Mouse (Mus musculus) CH12.LX (cell line): Measurements from ENCODE around the gene Ankrd2. TPM values are rescaled to one million over a fixed set of nuclear protein-coding genes. Genes with fewer than 3 reads are reported as not detected.

Experiments
- DNase-seq: peaks from one replicate; pipeline ENCODE4 v3.0.0-alpha.2; 2013; ENCODE audit errors: extremely low read depth
- H3K27ac ChIP-seq: 2 replicates; pipeline ENCODE4 v1.5.1; 2012; ENCODE audit warnings: low read depth, mild to moderate bottlenecking, control low read depth, moderate library complexity; ENCODE audit not compliant: insufficient read depth
- H3K27me3 ChIP-seq: replicated peaks from 2 replicates; pipeline ENCODE3; 2012; ENCODE audit warnings: inconsistent platforms
- H3K36me3 ChIP-seq, 2 experiments: replicated peaks in 1 of 2; 2 replicates each; pipeline versions ENCODE3 to v1.6.1; 2012; ENCODE audit warnings: inconsistent platforms in 1 of 2, low read length in 1 of 2, mild to moderate bottlenecking in 1 of 2, mixed read lengths in 1 of 2, moderate library complexity in 1 of 2; ENCODE audit not compliant: control insufficient read depth in 1 of 2, insufficient read depth in 1 of 2
- H3K4me1 ChIP-seq, 2 experiments: 2 replicates each; pipeline ENCODE4 v1.6.1; 2012; ENCODE audit warnings: inconsistent platforms in 1 of 2, moderate library complexity in 1 of 2; ENCODE audit not compliant: insufficient read depth in 2 of 2, control insufficient read depth in 1 of 2
- H3K4me2 ChIP-seq: 2 replicates; pipeline ENCODE4 v1.6.1; 2012; ENCODE audit warnings: low read depth, mild to moderate bottlenecking, control low read depth; ENCODE audit not compliant: poor library complexity, insufficient read depth, severe bottlenecking
- H3K4me3 ChIP-seq, 3 experiments: fragments of 150-350 bp in 1 of 3; sonication (generic) in 1 of 3; replicated peaks in 1 of 3; 2 replicates each; pipeline versions ENCODE3 to v1.5.1; 2011 to 2012; ENCODE audit warnings: low read depth in 2 of 3, low read length in 2 of 3, mild to moderate bottlenecking in 2 of 3, moderate library complexity in 2 of 3, control low read depth in 1 of 3, improper control_type of control experiment in 1 of 3, inconsistent platforms in 1 of 3, mixed read lengths in 1 of 3; ENCODE audit not compliant: poor library complexity in 1 of 3
- H3K79me2 ChIP-seq: replicated peaks from 2 replicates; pipeline ENCODE4 v1.6.1; 2012; ENCODE audit warnings: mild to moderate bottlenecking, moderate library complexity; ENCODE audit not compliant: control insufficient read depth, poor library complexity, insufficient read depth, severe bottlenecking; ENCODE audit errors: extremely low read depth
- H3K9ac ChIP-seq: 2 replicates; pipeline ENCODE4 v1.6.1; 2012; ENCODE audit warnings: low read depth, mild to moderate bottlenecking, control low read depth, moderate library complexity; ENCODE audit not compliant: insufficient read depth
- H3K9me3 ChIP-seq: replicated peaks from 2 replicates; pipeline ENCODE3; 2012; ENCODE audit warnings: low read length, inconsistent platforms, mixed read lengths
- CHD1 ChIP-seq: IDR thresholded peaks from 2 replicates; pipeline ENCODE4 v1.6.1; 2012; ENCODE audit warnings: low read depth, low read length, improper control_type of control experiment, inconsistent platforms
- CHD2 ChIP-seq: IDR thresholded peaks from 2 replicates; pipeline ENCODE4 v1.6.1; 2011; ENCODE audit warnings: low read length, improper control_type of control experiment
- E2F4 ChIP-seq: IDR thresholded peaks from 2 replicates; pipeline ENCODE4 v1.6.1; 2011; ENCODE audit warnings: low read depth, low read length, improper control_type of control experiment; ENCODE audit not compliant: insufficient replicate concordance
- ELF1 ChIP-seq: IDR thresholded peaks from 2 replicates; pipeline ENCODE4 v1.6.1; 2014; ENCODE audit warnings: low read depth, mild to moderate bottlenecking, inconsistent platforms, low read length, improper control_type of control experiment
- ETS1 ChIP-seq: conservative IDR thresholded peaks from 2 replicates; pipeline ENCODE4 v1.6.1; 2012; ENCODE audit warnings: low read depth, mild to moderate bottlenecking, inconsistent platforms, low read length, improper control_type of control experiment, moderate library complexity
- GABPA ChIP-seq: IDR thresholded peaks from 2 replicates; pipeline ENCODE4 v1.6.1; 2012; ENCODE audit warnings: low read depth, low read length, improper control_type of control experiment, inconsistent platforms; ENCODE audit not compliant: insufficient replicate concordance
- HCFC1 ChIP-seq: IDR thresholded peaks from 2 replicates; pipeline ENCODE4 v1.6.1; 2012; ENCODE audit warnings: low read depth, mild to moderate bottlenecking, inconsistent platforms, low read length, improper control_type of control experiment
- JUN ChIP-seq: IDR thresholded peaks from 2 replicates; pipeline ENCODE4 v1.6.1; 2011; ENCODE audit warnings: low read depth, mild to moderate bottlenecking, low read length, improper control_type of control experiment, moderate library complexity; ENCODE audit not compliant: insufficient read depth
- MAX ChIP-seq: IDR thresholded peaks from 2 replicates; pipeline ENCODE4 v1.6.1; 2011; ENCODE audit warnings: low read length, improper control_type of control experiment
- MXI1 ChIP-seq: IDR thresholded peaks from 2 replicates; pipeline ENCODE4 v1.6.1; 2011; ENCODE audit warnings: mild to moderate bottlenecking, low read depth, low read length, improper control_type of control experiment
- MYC ChIP-seq: IDR thresholded peaks from 2 replicates; pipeline ENCODE4 v1.6.1; 2011; ENCODE audit warnings: low read depth, mild to moderate bottlenecking, improper control_type of control experiment, low read length
- NELFE ChIP-seq: IDR thresholded peaks from 2 replicates; pipeline ENCODE4 v1.6.1; 2011; ENCODE audit warnings: low read depth, low read length, improper control_type of control experiment
- PAX5 ChIP-seq: IDR thresholded peaks from 2 replicates; pipeline ENCODE4 v1.6.1; 2012; ENCODE audit warnings: low read length, inconsistent platforms, mixed read lengths
- POLR2A ChIP-seq: IDR thresholded peaks from 2 replicates; pipeline ENCODE4 v1.6.1; 2011; ENCODE audit warnings: low read depth, mild to moderate bottlenecking, improper control_type of control experiment, low read length
- POLR2AphosphoS2 ChIP-seq: IDR thresholded peaks from 2 replicates; pipeline ENCODE4 v1.6.1; 2011; ENCODE audit warnings: low read depth, low read length, improper control_type of control experiment
- SIN3A ChIP-seq: IDR thresholded peaks from 2 replicates; pipeline ENCODE4 v1.6.1; 2012; ENCODE audit warnings: low read length, improper control_type of control experiment, inconsistent platforms
- TBP ChIP-seq: conservative IDR thresholded peaks from 2 replicates; pipeline ENCODE4 v1.6.1; 2011; ENCODE audit warnings: low read depth, low read length, improper control_type of control experiment
- UBTF ChIP-seq: IDR thresholded peaks from 2 replicates; pipeline ENCODE4 v1.6.1; 2012; ENCODE audit warnings: low read depth, mild to moderate bottlenecking, inconsistent platforms, low read length, improper control_type of control experiment, moderate library complexity
- USF1 ChIP-seq: IDR thresholded peaks from 2 replicates; pipeline ENCODE4 v1.6.1; 2014; ENCODE audit warnings: low read depth, mild to moderate bottlenecking, inconsistent platforms, low read length, improper control_type of control experiment
- ZC3H11A ChIP-seq: IDR thresholded peaks from 2 replicates; pipeline ENCODE4 v1.6.1; 2012; ENCODE audit warnings: low read depth, mild to moderate bottlenecking, inconsistent platforms, low read length, improper control_type of control experiment
- ZKSCAN1 ChIP-seq: IDR thresholded peaks from 2 replicates; pipeline ENCODE4 v1.6.1; 2012; ENCODE audit warnings: low read depth, inconsistent platforms, low read length, improper control_type of control experiment, borderline replicate concordance
- ZNF384 ChIP-seq: IDR thresholded peaks from 2 replicates; pipeline ENCODE4 v1.6.1; 2012; ENCODE audit warnings: low read depth, low read length, improper control_type of control experiment, inconsistent platforms
- dilution Hi-C: fragments of 300-500 bp; cut with MboI; formaldehyde crosslinking; loops from 2 replicates; pipeline ENCODE4 v1.14.3; 2020; ENCODE audit warnings: low sequenced_read_pairs; ENCODE audit not compliant: extremely low pct_unique_long_range_greater_than_20kb, extremely low pct_ligation_motif_present
- in situ Hi-C: fragments of 300-500 bp; cut with MboI; formaldehyde crosslinking; loops from 3 replicates; pipeline ENCODE4 v1.14.3; 2019; ENCODE audit warnings: low sequenced_read_pairs, low pct_ligation_motif_present, low pct_unique_long_range_greater_than_20kb, mixed read lengths
- polyA plus RNA-seq: library from polyadenylated mRNA; unstranded; fragments of >175 nt; gene quantifications from 2 replicates; pipeline ENCODE4 v1.2.1, GENCODE M21; 2012; ENCODE audit warnings: low read depth; ENCODE audit not compliant: insufficient read length
- total RNA-seq, 2 experiments: library from RNA; depleted of rRNA; stranded (reverse); fragments of 300-350 nt in 1 of 2; fragments of >200 nt in 1 of 2; gene quantifications; 2 replicates each; pipeline ENCODE4 v1.2.3; 2012 to 2014

The Ankrd2 gene
- total and polyA plus RNA-seq, 3 experiments, result not detected

DNA sequence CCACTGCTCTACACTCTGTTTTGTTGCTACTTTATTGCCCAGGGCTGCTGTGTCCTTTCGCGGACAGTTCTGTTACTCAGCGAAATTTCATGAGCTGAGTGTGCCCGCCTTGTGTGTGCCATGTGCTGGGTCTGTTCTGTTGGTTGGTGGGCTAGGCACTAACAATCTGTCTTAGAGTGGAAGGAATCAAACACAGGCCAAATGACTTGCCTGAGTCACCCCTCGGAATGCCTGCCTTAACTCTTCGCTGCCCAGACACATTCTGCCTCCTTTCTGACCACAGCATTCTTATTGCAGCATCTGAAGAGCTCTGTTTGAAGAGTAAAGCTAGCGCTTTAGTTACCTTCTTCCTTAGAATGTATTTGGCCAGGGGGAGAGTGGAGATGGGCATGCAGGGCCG is 29.2 kb upstream of the Ankrd2 start:
- dilution Hi-C loops, result no loop called here
- H3K4me3 ChIP-seq, result no peak overlapping the region
- H3K9ac ChIP-seq, result no peak overlapping the region
- TF ChIP-seq ELF1 (no peak), TBP (no peak), E2F4 (no peak), PAX5 (no peak), ZKSCAN1 (no peak), HCFC1 (no peak)
- TF ChIP-seq, all 38 proteins: peak for 0
- Histone ChIP-seq H3K27ac (no peak overlapping the region), H3K79me2 (no peaks in the 10 kb centered on the region), H3K27me3 (no peaks in the 10 kb centered on the region), H3K9me3 (no peaks in the 10 kb centered on the region), H3K4me1 (peaks cover 4 to 15% of the 10 kb centered on the region in 2 experiments; a peak in 3 of 4 replicates), H3K4me2 (no peak overlapping the region), H3K36me3 (no peaks in the 10 kb centered on the region)
- in situ Hi-C loops, result no loop called here
- no peak for DNase-seq

DNA sequence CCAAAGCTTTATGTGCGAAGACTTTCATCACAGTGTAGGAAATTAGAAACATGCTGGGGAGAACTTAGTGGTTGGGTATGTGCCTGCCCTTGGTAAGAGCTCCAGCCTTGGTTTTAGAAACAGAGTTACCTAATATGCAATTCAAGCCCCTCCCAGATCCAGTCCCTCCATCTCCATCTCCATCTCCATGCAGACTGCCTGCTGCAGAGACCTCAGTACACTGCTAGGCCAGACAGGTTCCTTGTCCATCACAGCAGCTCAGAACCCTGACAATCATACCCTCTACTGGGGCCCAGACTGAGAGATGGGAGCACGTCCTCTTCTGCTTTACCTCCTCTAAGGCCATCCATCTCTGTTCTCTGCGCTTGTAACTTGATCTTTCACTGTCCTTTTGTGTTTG is 27.2 kb upstream of the Ankrd2 start:
- no peaks in the 10 kb centered on the region for H3K79me2 ChIP-seq
- TF ChIP-seq MXI1 (no peak), POLR2AphosphoS2 (no peak), CHD1 (no peak), POLR2A (no peak), SIN3A (no peak), ZNF384 (no peak), MYC (no peak), MAX (no peak), ZC3H11A (no peak), CHD2 (no peak), ELF1 (no peak), HCFC1 (no peak), PAX5 (no peak), JUN (no peak), USF1 (no peak), UBTF (no peak), NELFE (no peak), TBP (no peak), ETS1 (no peak), GABPA (no peak)
- dilution Hi-C loops (no loop called here), in situ Hi-C loops (no loop called here)
- H3K9me3 ChIP-seq, result no peaks in the 10 kb centered on the region
- no peaks in the 10 kb centered on the region for H3K27me3 ChIP-seq
- H3K36me3 ChIP-seq, result no peaks in the 10 kb centered on the region
- H3K4me2 ChIP-seq, result no peak overlapping the region
- H3K4me1 ChIP-seq, result peaks cover 4 to 13% of the 10 kb centered on the region in 2 experiments; a peak in 3 of 4 replicates
- H3K9ac ChIP-seq, result no peak overlapping the region
- H3K27ac ChIP-seq, result no peak overlapping the region
- no peak for DNase-seq
- H3K4me3 ChIP-seq, result no peak overlapping the region
